Mouse (Mus musculus) ovary, adult 10 weeks (tissue): Measurements from ENCODE around the gene Gm5935. TPM values are rescaled to one million over a fixed set of nuclear protein-coding genes. Genes with fewer than 3 reads are reported as not detected.

ENCODE experiments used
- polyA plus RNA-seq: library from polyadenylated mRNA; stranded (reverse); fragments of 350-450 nt; fragmentation: Illumina TruSeq; extraction: RNeasy Lipid Tissue Mini Kit (QIAGEN cat#74804); gene quantifications from one replicate; pipeline ENCODE4 v1.2.3, GENCODE M21; 2014

Gm5935 gene
- not detected for polyA plus RNA-seq

GRCm38 (mm10) chrX:24775064-24775463 is at the start of gene Gm5935:
Gene Gm5935, minus strand, starts transcription at chrX:24775164.

Other genes starting within 250 kb of the Gm5935 start
- not detected for gene Gm4297, start 200.3 kb downstream of the Gm5935 start, polyA plus RNA-seq